Mouse (Mus musculus) cerebellum, adult 18-20 months (tissue): Measurements from ENCODE around the gene Mylk.
A peak's percentile ranks its signal among the peaks of the same experiment; 100 is the strongest.

Experiments used
- DNase-seq, 2 experiments: peaks; one replicate each; pipeline ENCODE4 v3.0.0; 2021

Mylk gene

DNA sequence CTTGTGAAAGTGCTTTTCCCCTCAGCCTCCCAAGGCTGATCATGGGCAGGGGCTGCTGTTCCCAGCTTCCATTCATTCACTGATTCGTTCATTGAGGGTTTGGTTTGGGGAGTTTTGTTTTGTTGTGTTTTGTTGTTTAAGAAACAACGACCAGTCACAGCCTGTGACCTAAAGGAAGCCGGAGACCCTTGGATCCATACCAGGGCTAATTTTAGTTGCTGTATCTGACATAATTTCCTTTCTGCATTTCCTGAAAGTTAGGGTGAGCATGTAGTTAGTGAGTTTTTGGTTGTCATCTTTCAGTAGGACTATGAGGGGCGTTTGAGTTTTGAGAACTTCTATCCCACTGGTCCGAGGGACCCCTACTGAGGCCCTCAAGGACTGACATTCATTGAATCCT lies 207.2 kb downstream of the Mylk start:
- no peak for DNase-seq

DNA sequence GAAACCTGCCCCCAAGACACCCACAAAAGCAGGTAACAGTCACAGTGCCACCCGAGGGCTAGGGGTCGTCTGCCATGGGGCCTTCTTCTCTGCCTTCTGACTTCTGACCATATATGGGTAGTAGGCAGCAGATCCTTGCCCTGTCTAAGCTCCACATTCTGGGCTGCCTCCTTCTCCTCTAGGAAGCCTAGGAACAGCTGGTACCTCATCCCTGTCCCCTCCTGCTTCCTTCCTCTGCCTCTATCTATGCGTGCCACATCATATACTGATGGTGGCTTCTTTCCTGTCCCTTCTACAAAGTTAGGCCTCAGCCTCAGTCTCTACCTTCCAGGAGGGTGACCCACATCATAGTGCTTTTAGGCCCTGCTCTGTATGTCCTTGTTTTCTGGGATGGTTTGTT lies 207.8 kb downstream of the Mylk start:
- no peak for DNase-seq

DNA sequence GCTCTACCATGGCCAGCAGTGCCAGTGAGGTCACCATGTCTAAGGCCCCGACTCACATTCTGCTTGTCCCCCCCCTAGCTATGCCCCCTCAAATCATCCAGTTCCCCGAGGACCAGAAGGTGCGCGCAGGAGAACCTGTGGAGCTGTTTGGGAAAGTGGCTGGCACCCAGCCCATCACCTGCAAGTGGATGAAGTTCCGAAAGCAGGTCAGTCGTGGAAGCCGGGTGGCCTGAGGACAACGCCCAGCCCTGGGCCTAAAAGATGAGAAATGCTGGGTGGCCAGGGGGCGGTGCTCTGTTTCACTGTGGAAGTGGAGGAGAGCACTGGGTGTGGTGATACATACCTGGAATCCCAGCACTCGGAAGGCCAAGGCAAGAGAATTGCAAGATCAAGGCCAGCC lies 208.5 kb downstream of the Mylk start:
- DNase-seq: no peak

DNA sequence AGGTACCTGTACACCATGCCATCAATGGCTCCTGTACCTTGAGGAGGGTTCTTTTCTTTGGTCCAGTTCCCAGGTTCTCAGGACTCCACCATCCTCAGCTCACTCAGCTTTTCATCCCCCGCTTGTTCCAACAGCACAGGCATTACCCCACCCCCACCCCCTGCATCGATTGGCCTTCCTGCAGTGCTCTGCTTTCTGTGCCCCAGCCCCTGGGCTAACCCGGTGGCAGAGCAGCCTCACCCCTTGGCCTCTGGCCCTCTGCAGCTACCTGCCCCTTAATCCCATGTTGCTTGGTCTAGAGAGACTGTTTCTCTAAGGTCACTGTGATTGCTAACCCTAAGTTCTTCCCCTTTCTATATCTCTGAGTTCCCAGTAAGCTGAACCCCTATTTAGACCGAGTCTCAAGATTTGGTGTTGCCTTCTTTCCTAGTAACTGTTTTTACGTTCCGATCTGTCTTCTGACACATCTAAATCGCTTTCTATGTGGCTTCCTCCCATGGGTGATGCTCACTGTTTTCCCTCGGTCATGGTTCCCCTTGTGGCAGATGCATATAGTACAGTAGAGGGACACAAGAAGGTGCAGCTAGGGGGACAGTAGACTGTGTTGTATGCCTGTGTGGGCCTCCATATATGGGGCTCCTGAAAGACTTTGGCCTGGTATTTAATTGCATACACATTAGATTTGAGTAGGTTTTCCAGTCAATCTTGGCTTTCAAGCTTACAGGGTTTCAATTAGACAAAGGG lies 212.6 kb downstream of the Mylk start:
- no peak for DNase-seq

DNA sequence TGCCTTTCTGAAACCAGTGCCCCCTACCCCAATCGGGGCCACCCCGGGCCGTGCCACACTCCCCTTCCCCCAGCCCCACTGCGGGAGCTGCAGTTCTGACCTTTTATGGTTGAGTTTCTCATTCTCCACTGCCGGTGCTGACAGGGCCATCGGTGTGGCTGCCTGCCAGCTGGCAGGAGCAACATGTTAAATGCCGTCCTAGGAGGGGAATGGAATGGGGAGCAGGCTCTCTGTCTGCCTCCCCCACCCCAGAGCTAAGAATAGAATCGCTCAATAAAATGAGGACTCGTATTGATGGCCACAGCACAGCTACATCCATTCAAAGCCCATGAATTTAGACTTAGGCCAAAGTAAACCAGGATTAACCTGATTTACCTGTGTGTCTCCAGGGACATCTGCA lies 213.7 kb downstream of the Mylk start:
- DNase-seq: no peak

DNA sequence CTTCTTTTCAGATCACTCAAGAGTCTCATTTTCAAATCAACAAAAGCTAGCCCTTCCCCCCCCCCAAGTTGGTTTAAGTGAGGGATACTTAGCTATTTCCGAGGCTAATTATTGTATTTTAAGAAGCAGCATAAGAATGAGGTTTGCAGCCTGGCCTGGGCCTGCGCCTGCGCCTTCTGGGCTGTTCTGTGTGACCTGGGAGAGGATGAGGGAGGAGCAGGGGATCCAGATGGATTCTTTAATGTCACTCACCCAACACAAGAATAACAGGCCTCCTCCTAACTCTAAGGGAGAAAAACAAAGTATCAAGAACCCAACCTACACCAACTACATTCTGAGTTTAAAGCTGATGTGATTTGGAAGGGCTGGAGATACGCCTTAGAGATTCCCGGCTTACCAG lies 214.3 kb downstream of the Mylk start:
- no peak for DNase-seq

DNA sequence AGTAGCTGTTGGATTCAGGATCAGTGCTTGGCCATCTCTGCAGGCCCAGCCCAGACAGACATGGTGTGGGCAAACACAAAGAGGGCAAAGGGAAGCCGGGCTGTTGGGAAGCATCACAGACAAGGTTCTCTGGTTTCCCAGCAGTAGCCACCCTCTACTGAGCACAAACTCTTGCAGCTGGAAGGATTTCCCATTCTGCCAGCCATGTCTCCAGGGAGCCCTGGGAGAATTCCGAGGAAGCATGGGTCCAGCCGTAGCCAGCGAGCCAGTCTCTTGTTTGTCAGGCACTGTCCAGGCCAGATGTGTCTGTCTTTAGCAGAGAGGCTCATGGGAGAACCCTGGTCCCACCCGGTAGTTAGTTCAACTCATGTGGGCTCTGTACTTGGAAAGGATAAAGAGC lies 215.2 kb downstream of the Mylk start:
- DNase-seq: no peak

DNA sequence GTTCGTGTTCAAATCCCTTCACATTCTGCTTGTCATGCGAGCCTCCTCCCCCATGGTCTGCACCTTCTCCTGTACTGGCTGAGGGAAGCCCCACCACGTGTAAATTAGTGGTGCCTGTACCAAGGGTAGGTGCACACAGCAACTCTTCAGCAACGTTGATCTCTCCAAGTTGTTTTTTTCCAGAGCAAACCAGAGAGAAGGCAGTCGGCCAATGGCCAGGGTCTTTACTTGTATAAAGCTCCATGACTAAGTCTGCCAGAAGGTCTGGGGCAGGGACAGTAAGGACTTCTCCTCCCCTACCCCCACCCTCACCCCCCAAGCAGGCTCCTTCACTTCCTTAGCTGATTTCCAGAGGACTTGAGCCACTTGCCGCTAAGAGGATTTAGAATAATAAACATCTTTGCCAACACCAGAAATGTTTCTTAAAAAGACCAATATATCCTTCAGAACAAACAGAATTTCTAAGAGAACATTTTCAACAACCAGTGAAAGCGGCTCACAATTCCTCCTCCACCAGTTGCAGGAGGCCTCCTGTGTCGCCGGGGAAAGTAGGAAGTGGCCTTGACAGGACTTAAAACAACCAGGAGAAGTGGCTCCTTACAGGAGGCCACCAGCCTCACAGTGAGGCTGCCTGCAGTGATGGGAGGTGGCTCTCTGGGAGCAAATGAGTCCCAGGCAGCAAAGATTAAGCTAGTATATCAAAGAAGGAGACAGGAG lies 216.0 kb downstream of the Mylk start:
- no peak for DNase-seq

DNA sequence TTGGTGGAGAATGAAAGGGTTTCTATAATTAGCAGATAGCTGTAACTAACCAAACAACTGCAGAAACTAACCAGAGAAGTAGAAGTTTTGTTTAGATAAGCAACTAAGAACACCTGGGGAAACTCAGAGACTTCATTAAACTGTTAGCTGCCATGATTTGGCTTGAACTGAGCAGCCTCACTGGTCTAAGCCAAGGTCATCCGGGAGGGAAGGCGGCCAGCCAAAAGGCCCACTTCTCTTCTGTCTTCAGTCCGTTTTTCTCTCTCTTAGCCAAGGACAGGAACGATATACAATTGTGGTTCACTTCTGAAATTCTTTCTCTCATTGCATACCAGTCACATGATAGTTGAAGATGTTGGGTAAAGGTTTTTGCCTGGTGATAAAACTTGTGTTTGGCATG lies 217.3 kb downstream of the Mylk start:
- no peak for DNase-seq

DNA sequence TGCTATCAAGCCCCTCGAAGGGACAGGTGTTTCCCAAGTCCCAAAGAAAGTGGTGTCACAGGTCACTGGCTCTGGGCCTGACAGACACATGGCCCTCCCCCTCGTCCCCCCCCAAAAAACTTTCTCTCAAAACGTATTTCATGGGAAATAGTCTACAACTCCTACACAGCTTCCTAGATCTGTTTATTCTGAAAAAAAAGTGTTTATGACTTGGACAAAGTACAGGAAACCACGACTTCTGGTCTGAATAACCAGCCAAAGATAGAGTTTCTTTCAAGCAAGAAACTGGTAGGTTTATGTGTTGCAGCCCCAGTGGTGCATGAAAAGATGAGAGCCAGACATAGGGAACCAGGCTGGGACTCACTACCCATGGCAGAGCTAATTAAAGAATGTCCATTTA lies 218.0 kb downstream of the Mylk start:
- no peak for DNase-seq

DNA sequence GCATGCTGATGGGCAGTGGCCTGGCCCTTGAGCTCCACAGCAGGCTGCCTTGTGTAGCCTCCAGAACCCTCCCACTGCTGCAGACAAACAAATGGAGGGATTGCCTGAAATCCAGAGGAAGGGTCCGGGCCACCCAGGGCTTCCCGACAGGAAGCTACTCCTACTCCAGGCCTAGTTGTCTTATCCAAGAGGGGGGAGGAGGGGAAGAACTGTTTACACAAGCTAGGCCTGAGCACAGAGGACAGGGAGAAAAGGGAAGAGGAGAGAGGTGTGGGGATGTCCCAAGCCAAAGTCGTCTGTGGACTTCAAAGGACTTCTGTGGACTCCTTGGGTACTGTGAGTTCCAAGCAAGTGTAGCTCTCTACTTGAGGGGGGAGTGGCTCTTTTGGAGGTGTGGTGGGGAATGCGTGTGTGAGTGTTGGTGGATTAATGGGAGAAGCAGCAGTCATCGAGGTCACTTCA lies 221.6 kb downstream of the Mylk start:
- DNase-seq: no peak

DNA sequence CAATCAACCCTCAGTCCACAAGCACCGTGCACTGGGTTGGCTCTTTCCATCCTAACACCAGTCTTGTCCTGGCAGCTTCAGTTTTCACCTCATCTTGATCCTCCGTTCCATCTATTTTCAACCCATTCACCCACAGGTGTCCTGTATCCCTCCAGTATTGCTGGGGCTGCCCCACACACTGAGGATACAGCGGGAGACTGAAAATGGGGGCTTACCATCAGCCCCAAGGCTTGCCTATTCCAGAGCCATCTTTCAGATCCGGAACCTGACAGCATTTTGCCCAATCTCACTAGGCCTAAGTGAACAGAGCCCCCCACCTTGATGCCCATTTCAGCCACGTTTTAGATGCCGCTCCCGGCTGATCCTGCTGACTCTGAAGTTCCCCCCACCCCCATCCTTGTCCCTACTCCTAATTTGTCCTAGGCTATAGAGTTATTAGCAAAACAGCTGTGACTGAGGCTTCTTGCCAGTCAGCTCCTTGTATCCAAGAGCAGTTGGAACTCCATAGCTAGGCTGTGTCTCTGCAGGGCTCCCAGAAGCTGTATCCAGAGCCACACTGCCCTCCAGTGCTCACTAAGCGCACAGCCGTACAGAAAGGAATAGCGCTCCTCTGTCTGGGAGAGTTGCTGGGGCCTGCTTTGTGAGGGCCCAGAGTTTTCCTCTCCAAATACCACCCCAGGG lies 222.2 kb downstream of the Mylk start:
- peak; percentile 46 for DNase-seq

DNA sequence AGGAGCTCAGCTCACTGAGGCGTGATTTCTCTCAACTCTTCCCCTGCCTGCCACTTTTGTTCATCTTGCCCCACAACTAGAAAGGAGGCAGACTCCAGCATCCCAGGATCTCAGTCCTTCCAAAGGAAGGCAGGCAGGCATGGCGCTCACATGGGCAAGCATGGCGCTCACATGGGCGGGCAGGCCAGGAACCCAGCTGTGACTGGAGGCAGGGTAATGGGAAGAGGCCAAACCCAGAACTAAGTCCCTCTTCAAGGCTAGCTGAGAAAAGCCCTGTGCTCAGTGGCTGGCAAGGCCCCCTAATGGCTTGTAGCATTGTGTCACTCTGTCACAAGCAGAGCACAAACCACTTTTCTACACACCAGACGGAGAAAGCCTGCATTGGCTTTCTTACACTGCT lies 223.2 kb downstream of the Mylk start:
- no peak for DNase-seq

DNA sequence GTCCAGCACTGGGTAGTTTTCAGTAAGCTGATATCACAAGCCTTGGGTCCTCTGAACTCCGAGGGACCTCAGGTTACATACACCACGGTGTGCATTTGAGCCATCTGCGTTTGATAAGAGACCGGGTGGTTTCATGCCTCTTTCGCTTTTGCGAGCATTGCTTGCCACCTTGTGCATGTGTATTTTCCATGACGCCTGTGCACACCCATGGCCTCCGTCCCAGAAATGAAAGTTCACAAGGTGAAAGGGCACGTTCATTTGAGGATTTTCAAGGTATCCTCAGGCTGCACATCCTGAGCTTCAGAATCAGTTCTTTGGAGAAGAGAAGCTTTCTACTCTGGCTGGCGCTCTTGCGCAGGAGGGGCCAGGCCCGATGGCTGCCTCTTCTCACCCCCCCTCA lies 227.5 kb downstream of the Mylk start:
- no peak for DNase-seq

DNA sequence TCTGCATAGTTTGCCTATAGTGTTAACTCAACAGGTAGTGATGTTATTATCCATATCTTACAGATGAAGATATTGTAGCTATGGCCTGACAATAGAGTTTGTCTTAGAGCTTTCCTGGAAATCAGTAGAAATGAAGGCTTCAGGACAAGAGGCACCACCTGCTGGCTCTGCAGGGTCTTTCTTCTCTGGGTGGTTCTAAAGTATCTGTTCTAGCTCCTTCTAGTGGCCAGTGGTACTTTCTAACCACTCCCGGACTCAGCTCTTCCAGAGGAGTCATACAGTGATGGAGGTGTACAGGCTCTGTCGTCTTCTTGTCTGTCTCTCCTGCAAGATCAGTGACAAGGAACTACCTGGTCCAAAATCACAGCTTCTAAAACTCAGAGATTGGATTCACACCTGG lies 230.5 kb downstream of the Mylk start:
- no peak for DNase-seq

DNA sequence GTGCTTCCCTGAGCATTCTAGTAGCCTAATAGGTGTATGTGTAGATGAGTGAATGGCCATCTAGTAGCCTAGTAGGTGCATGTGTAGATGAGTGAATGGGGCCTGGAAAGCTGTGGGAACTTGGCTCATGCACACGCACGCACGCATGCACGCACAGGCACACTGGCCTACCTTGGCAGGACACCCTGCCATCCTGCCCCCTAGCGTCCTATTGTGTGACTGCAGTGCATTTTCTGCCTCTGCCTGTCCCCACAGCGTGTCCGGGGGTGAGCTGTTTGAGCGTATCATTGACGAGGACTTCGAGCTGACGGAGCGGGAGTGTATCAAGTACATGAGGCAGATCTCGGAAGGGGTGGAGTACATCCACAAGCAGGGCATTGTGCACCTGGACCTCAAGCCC lies 231.6 kb downstream of the Mylk start:
- DNase-seq: no peak

DNA sequence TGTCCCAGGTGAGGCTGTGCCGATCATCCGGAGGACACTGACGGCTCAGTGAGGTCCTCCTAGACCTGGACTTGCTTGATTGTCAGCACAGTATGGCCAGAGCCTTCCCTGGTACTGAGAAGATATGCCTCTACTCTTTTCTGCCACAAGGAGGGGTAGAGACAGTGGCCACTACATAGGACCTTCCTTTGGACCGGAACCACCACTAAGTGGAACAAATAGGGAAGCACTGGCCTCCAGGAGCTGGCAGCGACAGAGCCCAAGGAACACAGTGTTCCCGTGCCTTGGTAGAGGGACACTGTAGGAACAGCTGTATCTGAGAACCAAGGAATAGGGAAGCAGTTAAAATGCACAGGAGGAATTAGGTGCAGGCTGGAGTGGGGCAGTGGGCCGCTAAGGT lies 233.0 kb downstream of the Mylk start:
- no peak for DNase-seq

DNA sequence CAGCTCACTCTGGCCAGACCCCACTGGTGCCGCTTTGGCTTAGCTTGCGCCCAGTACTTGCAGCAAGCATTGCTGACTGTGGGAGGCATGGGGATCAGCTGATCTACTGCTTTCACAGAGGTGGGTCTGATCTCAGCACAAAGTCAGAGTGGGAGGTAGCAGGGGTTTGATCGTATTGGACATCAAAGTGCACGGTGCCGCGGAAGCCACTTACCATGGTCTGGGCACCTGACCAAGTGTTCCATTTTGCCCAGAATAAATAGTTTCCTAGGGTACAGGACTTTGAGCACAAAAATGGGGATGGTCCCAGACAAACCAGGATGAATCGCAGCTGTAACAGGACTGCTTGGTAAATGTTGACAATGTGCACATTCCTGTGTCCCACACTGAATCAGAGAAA lies 236.0 kb downstream of the Mylk start:
- DNase-seq: no peak

DNA sequence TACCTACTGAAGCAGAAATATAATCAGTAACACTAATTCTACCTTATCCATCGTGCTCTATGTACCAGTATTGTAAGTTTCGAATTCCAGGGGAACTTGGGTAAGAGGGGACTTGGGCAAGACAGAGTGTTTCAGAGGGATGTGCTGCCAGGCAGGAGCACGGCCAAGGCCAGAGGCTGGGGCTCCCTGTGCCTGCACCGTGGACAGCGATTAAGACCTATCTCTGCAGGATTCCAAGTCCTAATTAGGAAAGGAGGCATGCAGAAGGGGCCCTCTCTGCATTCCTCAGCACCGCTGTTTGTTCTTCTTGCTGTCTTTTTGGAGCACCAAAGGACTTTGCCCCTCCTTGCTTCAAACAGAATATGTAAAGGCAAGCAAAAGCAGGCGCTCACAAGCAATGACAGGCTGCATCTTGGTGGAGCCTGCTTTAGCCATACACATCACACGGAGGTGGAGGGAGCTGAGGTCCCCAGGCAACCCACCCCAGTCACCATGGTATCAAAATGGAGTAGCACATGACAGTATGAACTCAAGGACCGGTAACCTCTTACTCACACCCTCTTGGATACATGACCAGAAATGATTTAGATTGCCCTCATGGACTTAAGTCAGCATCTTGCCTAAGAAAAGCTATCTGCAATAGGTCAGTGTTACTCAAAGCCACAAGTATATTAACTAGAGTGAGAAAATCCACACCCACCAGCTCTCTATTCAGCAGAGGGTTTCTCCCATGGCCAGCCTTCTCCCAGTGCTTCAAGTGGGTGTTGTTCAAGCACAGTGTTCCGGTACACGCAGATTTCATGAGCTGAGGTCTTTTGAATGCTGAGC lies 239.4 kb downstream of the Mylk start:
- no peak for DNase-seq

DNA sequence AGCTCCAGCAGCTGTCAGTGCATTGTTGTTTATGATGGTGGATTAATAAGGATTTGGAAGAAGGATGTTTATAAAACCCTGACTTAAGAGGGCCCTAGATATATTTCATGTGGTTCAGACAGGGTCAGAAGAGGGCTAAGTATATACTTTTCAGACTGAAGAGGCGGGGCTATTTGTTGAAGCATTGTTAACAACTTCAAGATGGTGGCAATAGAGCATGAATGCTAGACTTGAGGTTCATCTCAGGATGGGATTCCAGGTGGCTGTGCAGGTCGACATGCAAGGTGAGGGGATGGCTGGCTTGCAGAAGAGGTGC lies 240.0 kb downstream of the Mylk start:
- no peak for DNase-seq

DNA sequence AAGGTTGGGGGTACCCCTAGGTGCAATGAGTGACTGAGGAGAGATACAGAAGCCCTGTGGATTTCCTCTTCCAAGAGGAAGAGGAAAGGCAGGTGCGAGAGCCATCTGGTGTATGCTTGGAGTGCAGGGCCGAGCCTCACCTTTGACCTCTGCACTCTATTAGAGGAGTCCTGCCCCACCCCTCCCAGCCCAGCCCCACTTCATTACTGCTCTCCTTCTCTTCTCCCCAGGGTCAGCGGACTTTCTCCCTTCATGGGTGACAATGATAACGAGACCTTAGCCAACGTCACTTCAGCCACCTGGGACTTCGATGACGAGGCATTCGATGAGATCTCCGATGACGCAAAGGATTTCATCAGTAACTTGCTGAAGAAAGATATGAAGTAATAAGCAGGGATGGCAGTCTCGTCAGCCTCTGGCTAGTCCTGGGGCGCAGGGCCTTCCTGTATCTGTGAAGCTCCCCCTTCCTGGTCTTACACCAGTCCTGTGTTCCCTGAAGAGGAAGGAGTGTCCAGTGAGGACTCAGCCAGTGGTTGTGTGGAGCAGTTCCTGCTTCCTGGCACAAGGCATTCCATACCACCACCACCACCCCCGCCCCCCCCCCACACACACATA lies 241.3 kb downstream of the Mylk start:
- DNase-seq: no peak

DNA sequence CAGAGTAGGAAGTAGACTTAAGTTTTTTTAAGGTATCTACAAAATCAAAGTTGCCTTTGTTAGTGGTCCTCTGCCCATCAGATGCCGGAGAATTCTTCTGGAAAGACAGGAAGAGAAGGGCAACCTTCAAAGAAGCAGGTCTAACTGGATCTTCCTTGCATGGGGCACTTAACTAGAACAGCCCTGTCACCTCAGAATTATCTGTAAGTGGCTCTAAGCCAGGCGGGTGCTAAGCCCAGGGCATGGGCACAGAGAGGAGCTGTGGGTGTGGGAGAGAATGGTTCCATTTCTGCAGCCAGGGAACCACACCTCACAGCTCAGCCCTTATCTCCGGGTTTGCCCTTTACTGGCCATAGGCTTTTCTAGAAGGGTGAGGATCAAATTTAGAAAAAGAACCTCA lies 246.4 kb downstream of the Mylk start:
- no peak for DNase-seq

DNA sequence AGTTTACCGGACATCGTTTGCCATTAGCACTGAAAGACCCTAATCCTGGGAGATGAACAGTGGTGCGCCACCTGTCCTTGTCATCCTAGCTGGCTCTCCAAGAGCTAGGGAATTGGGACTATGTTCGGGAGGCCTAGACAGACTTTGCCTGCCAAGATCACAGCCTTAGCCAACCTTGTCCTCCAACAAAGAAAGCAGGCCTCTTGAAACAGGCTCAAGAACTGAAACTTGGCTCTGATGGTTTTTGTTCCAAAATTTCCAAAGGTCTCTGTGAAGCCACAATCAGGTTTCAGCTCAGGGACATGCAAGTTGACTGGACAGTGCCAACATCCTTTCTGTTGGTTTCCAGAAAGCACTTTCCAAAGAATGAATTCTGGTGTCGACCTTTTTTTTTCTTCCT lies 247.8 kb downstream of the Mylk start:
- no peak for DNase-seq
